In the genomic region with DNA sequence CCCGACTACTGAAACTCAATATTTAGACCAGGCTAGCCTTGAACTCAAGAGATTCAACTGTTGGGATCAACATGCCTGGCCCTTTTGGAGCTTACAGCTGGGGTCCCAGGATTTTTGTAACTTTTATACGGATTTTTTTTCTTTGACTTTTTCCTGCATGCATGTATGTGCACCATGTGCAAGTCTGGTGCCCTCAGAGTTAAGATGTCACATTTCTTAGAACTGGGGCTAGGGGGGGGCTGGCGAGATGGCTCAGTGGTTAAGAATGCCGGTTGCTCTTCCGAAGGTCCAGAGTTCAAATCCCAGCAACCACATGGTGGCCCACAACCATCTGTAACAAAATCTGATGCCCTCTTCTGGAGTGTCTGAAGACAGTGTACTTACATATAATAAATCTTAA, we compare ENCODE assay signal across 9 mouse cellular contexts. TPM values are rescaled to one million over a fixed set of nuclear protein-coding genes. Genes with fewer than 3 reads are reported as not detected.
DNase-seq lines count a peak whose midpoint lies in the region; ATAC-seq and TF ChIP-seq lines count a peak whose summit lies in the region.
"Had no signal": no experiment of that assay in that cellular context is flagged by ENCODE, and none has a peak within 500 bp of the region (broad histone marks: within the 10 kb centered on the region; RNA-seq: fewer than 3 reads in every experiment).

No protein-coding gene starts in this region.

- H3K9me3 ChIP-seq in forebrain, postnatal 0 days (ENCODE audit: low read length): no peaks in the 10 kb centered on the region
- H3K9me3 ChIP-seq in forebrain, embryonic 11.5 days (ENCODE audit: control insufficient read depth, low read length): no peaks in the 10 kb centered on the region
- H3K9me3 ChIP-seq in kidney, postnatal 0 days (replicated peaks; ENCODE audit: low read length): no peaks in the 10 kb centered on the region
- no peaks in the 10 kb centered on the region for H3K9me3 ChIP-seq in liver, embryonic 13.5 days (replicated peaks)

- H3K27ac ChIP-seq in forebrain, postnatal 0 days (ENCODE audit: low read depth, low read length): 0 out of 2 replicates have a peak overlapping the region, but pooled peaks have one; percentile 16
- no peak overlapping the region for H3K27ac ChIP-seq in forebrain, embryonic 11.5 days (ENCODE audit: low read depth, low read length)
- H3K27ac ChIP-seq in kidney, postnatal 0 days: peak overlapping the region; percentile 63
- peak overlapping the region; percentile 98 for H3K27ac ChIP-seq in liver, embryonic 13.5 days

- no peak overlapping the region for H3K4me2 ChIP-seq in forebrain, postnatal 0 days (ENCODE audit: low read depth)
- no peak overlapping the region for H3K4me2 ChIP-seq in forebrain, embryonic 11.5 days (ENCODE audit: low read depth, low read length, severe bottlenecking)
- H3K4me2 ChIP-seq in kidney, postnatal 0 days (ENCODE audit: low read length): no peak overlapping the region
- peak overlapping the region; percentile 95 for H3K4me2 ChIP-seq in liver, embryonic 13.5 days

- no peak for TF ChIP-seq CTCF in forebrain, postnatal 0 days (IDR thresholded peaks at IDR 0.05; ENCODE audit: low read depth)
- TF ChIP-seq CTCF in kidney, postnatal 0 days (IDR thresholded peaks at IDR 0.05; ENCODE audit: low read depth): no peak

- no peak overlapping the region for H3K4me3 ChIP-seq in forebrain, postnatal 0 days (ENCODE audit: low read depth, low read length)
- H3K4me3 ChIP-seq in forebrain, embryonic 11.5 days (ENCODE audit: low read depth, low read length): no peak overlapping the region
- no peak overlapping the region for H3K4me3 ChIP-seq in kidney, postnatal 0 days (replicated peaks; ENCODE audit: low read depth, low read length)
- 0 out of 2 replicates have a peak overlapping the region, but pooled peaks have one; percentile 88 for H3K4me3 ChIP-seq in liver, embryonic 13.5 days (replicated peaks)

- WGBS in forebrain, postnatal 0 days: 77% methylated on average over 5 of the region's 5 CpGs
- 76% methylated on average over 5 of the region's 5 CpGs for WGBS in forebrain, embryonic 11.5 days
- WGBS in kidney, postnatal 0 days: 82% methylated on average over 5 of the region's 5 CpGs
- WGBS in liver, embryonic 13.5 days (ENCODE audit: insufficient replicate concordance): 27% methylated on average over 5 of the region's 5 CpGs

- H3K36me3 ChIP-seq in forebrain, postnatal 0 days (ENCODE audit: insufficient read depth): peaks cover 29% of the 10 kb centered on the region
- H3K36me3 ChIP-seq in forebrain, embryonic 11.5 days (ENCODE audit: control insufficient read depth, insufficient read depth, low read length): no peaks in the 10 kb centered on the region; the same call in 1 of the 2 replicates
- 0 out of 2 replicates have a peak, but pooled peaks cover 18% of the 10 kb centered on the region for H3K36me3 ChIP-seq in kidney, postnatal 0 days (ENCODE audit: insufficient read depth, low read length)
- H3K36me3 ChIP-seq in liver, embryonic 13.5 days: peaks cover 62% of the 10 kb centered on the region

- H3K4me1 ChIP-seq in forebrain, postnatal 0 days (ENCODE audit: insufficient read depth): 0 out of 2 replicates have a peak, but pooled peaks cover 3% of the 10 kb centered on the region
- peaks cover 6% of the 10 kb centered on the region; the same call in 1 of the 2 replicates for H3K4me1 ChIP-seq in forebrain, embryonic 11.5 days (replicated peaks; ENCODE audit: control insufficient read depth, insufficient read depth, low read length)
- peaks cover 6% of the 10 kb centered on the region for H3K4me1 ChIP-seq in kidney, postnatal 0 days (replicated peaks; ENCODE audit: insufficient read depth, low read length)
- H3K4me1 ChIP-seq in liver, embryonic 13.5 days (replicated peaks): peaks cover 63% of the 10 kb centered on the region

- 0 out of 2 replicates have a peak, but pooled peaks cover 4% of the 10 kb centered on the region for H3K27me3 ChIP-seq in forebrain, postnatal 0 days (ENCODE audit: insufficient read depth, low read length)
- H3K27me3 ChIP-seq in forebrain, embryonic 11.5 days (ENCODE audit: control insufficient read depth, insufficient read depth, low read length): peaks cover 47% of the 10 kb centered on the region
- H3K27me3 ChIP-seq in kidney, postnatal 0 days (ENCODE audit: insufficient read depth, low read length): peaks cover 26% of the 10 kb centered on the region; the same call in 1 of the 2 replicates
- H3K27me3 ChIP-seq in liver, embryonic 13.5 days: 0 out of 2 replicates have a peak, but pooled peaks cover 2% of the 10 kb centered on the region

- H3K9ac ChIP-seq in forebrain, postnatal 0 days: no peak overlapping the region
- no peak overlapping the region for H3K9ac ChIP-seq in forebrain, embryonic 11.5 days (ENCODE audit: low read length)
- H3K9ac ChIP-seq in kidney, postnatal 0 days (ENCODE audit: low read depth, low read length): no peak overlapping the region
- peak overlapping the region; percentile 98 for H3K9ac ChIP-seq in liver, embryonic 13.5 days

- ATAC-seq in forebrain, postnatal 0 days: no peak
- no peak for ATAC-seq in forebrain, embryonic 11.5 days (replicated peaks; ENCODE audit: low FRiP score)
- ATAC-seq in kidney, postnatal 0 days (replicated peaks; ENCODE audit: low FRiP score, low read depth): no peak
- ATAC-seq in liver, embryonic 13.5 days (ENCODE audit: low read depth): no peak
- no peak for ATAC-seq in granulocyte monocyte progenitor cell, adult 5-6 weeks (replicated peaks; ENCODE audit: poor library complexity, severe bottlenecking)
- ATAC-seq: intestine, postnatal 0 days had no signal

- no peak for DNase-seq in forebrain, postnatal 0 days
- no peak for DNase-seq in forebrain, embryonic 11.5 days (ENCODE audit: low spot score)
- no peak for DNase-seq in kidney, postnatal 0 days (ENCODE audit: low spot score)
- DNase-seq in kidney, adult 18-20 months: no peak
- peak; percentile 62 to 67 for DNase-seq in B cell, adult 2 months
- no peak for DNase-seq in liver, embryonic 13.5 days
- DNase-seq in urinary bladder, adult 2 months (ENCODE audit: low spot score): no peak

RNA-seq across cellular contexts. Expression of a gene that starts 0.7 kb away (rescaled TPM):
- 2.2 and 2.7 TPM in 2 replicates for total RNA-seq in forebrain, postnatal 0 days (2014; rRNA removed)
- 2.4 and 2.5 TPM in 2 replicates for polyA plus RNA-seq in forebrain, postnatal 0 days (2015; fragmentation: Nextera tagmentation; extraction: Ambion mirVana)
- 5.0 and 5.7 TPM in 2 replicates for polyA plus RNA-seq in forebrain, embryonic 11.5 days (2014; fragmentation: Nextera tagmentation; extraction: Ambion mirVana)
- 6.1 and 6.4 TPM in 2 replicates for polyA plus RNA-seq in kidney, postnatal 0 days (2015; fragmentation: Nextera tagmentation; extraction: Ambion mirVana)
- 61.2 and 61.3 TPM in 2 replicates for polyA plus RNA-seq in liver, embryonic 13.5 days (2015; fragmentation: Nextera tagmentation; extraction: Ambion mirVana)
- polyA plus RNA-seq in urinary bladder, adult 2 months (2012; rRNA removed): 7.8 and 8.7 TPM in 2 replicates
- total RNA-seq in granulocyte monocyte progenitor cell, adult 5-6 weeks (2014; fragmentation: Nextera tagmentation): 82.1 and 133 TPM in 2 replicates
- 65.9 and 73.3 TPM in 2 replicates for total RNA-seq in granulocyte monocyte progenitor cell, adult 5-6 weeks (2017)

RNA-seq across cellular contexts. Expression of a gene that starts 12.9 kb away (rescaled TPM):
- total RNA-seq in forebrain, postnatal 0 days (2014; rRNA removed): 65.9 and 78.2 TPM in 2 replicates
- 14.6 and 14.7 TPM in 2 replicates for polyA plus RNA-seq in forebrain, postnatal 0 days (2015; fragmentation: Nextera tagmentation; extraction: Ambion mirVana)
- 34.6 and 37.7 TPM in 2 replicates for polyA plus RNA-seq in forebrain, embryonic 11.5 days (2014; fragmentation: Nextera tagmentation; extraction: Ambion mirVana)
- 15.9 and 16.1 TPM in 2 replicates for polyA plus RNA-seq in kidney, postnatal 0 days (2015; fragmentation: Nextera tagmentation; extraction: Ambion mirVana)
- polyA plus RNA-seq in liver, embryonic 13.5 days (2015; fragmentation: Nextera tagmentation; extraction: Ambion mirVana): 6.9 and 7.6 TPM in 2 replicates
- 39.5 and 49.4 TPM in 2 replicates for polyA plus RNA-seq in urinary bladder, adult 2 months (2012; rRNA removed)
- total RNA-seq in granulocyte monocyte progenitor cell, adult 5-6 weeks (2014; fragmentation: Nextera tagmentation): 92.9 and 98.1 TPM in 2 replicates
- total RNA-seq in granulocyte monocyte progenitor cell, adult 5-6 weeks (2017): 46.5 and 59.2 TPM in 2 replicates

RNA-seq across cellular contexts. Expression of a gene that starts 14.4 kb away (rescaled TPM):
- 89.5 and 94.8 TPM in 2 replicates for total RNA-seq in forebrain, postnatal 0 days (2014; rRNA removed)
- polyA plus RNA-seq in forebrain, postnatal 0 days (2015; fragmentation: Nextera tagmentation; extraction: Ambion mirVana): 59.8 and 67.5 TPM in 2 replicates
- polyA plus RNA-seq in forebrain, embryonic 11.5 days (2014; fragmentation: Nextera tagmentation; extraction: Ambion mirVana): 52.7 and 72.3 TPM in 2 replicates
- polyA plus RNA-seq in kidney, postnatal 0 days (2015; fragmentation: Nextera tagmentation; extraction: Ambion mirVana): 55.3 and 56.1 TPM in 2 replicates
- 45.9 and 46.8 TPM in 2 replicates for polyA plus RNA-seq in liver, embryonic 13.5 days (2015; fragmentation: Nextera tagmentation; extraction: Ambion mirVana)
- 71.7 and 76.3 TPM in 2 replicates for polyA plus RNA-seq in urinary bladder, adult 2 months (2012; rRNA removed)
- total RNA-seq in granulocyte monocyte progenitor cell, adult 5-6 weeks (2014; fragmentation: Nextera tagmentation): 76.9 and 123 TPM in 2 replicates
- 73.8 and 95.9 TPM in 2 replicates for total RNA-seq in granulocyte monocyte progenitor cell, adult 5-6 weeks (2017)

RNA-seq across cellular contexts. Expression of a gene that starts 22.3 kb away (rescaled TPM):
- not detected in 2 replicates for total RNA-seq in forebrain, postnatal 0 days (2014; rRNA removed)
- 0.56 and 1.0 TPM in 2 replicates for polyA plus RNA-seq in forebrain, postnatal 0 days (2015; fragmentation: Nextera tagmentation; extraction: Ambion mirVana)
- polyA plus RNA-seq in forebrain, embryonic 11.5 days (2014; fragmentation: Nextera tagmentation; extraction: Ambion mirVana): 3.0 and 3.1 TPM in 2 replicates
- polyA plus RNA-seq in kidney, postnatal 0 days (2015; fragmentation: Nextera tagmentation; extraction: Ambion mirVana): 1.9 and 2.5 TPM in 2 replicates
- 9.6 and 10.0 TPM in 2 replicates for polyA plus RNA-seq in liver, embryonic 13.5 days (2015; fragmentation: Nextera tagmentation; extraction: Ambion mirVana)
- polyA plus RNA-seq in urinary bladder, adult 2 months (2012; rRNA removed): 1.0 and 1.2 TPM in 2 replicates
- 11.0 and 17.9 TPM in 2 replicates for total RNA-seq in granulocyte monocyte progenitor cell, adult 5-6 weeks (2014; fragmentation: Nextera tagmentation)
- 4.4 and 4.8 TPM in 2 replicates for total RNA-seq in granulocyte monocyte progenitor cell, adult 5-6 weeks (2017)

RNA-seq across cellular contexts. Expression of a gene that starts 37.9 kb away (rescaled TPM):
- total RNA-seq in forebrain, postnatal 0 days (2014; rRNA removed): 4.8 and 8.5 TPM in 2 replicates
- 19.3 and 22.7 TPM in 2 replicates for polyA plus RNA-seq in forebrain, postnatal 0 days (2015; fragmentation: Nextera tagmentation; extraction: Ambion mirVana)
- polyA plus RNA-seq in forebrain, embryonic 11.5 days (2014; fragmentation: Nextera tagmentation; extraction: Ambion mirVana): 67.3 and 68.7 TPM in 2 replicates
- 77.4 and 83.8 TPM in 2 replicates for polyA plus RNA-seq in kidney, postnatal 0 days (2015; fragmentation: Nextera tagmentation; extraction: Ambion mirVana)
- 20.5 and 24.1 TPM in 2 replicates for polyA plus RNA-seq in liver, embryonic 13.5 days (2015; fragmentation: Nextera tagmentation; extraction: Ambion mirVana)
- polyA plus RNA-seq in urinary bladder, adult 2 months (2012; rRNA removed): 14.7 and 23.3 TPM in 2 replicates
- total RNA-seq in granulocyte monocyte progenitor cell, adult 5-6 weeks (2014; fragmentation: Nextera tagmentation): 33.3 and 44.1 TPM in 2 replicates
- total RNA-seq in granulocyte monocyte progenitor cell, adult 5-6 weeks (2017): 40.7 and 47.6 TPM in 2 replicates

Comparison
In these comparisons a context has a peak if more than half of its experiments do, and no peak if none do; other contexts are left out.
1. DNase-seq: peak in B cell, adult 2 months (2 of 2); none in forebrain, postnatal 0 days (single experiment), forebrain, embryonic 11.5 days (single experiment), kidney, postnatal 0 days (single experiment), kidney, adult 18-20 months (single experiment), liver, embryonic 13.5 days (single experiment) and urinary bladder, adult 2 months (single experiment).